Mouse (Mus musculus) naive thymus-derived CD4-positive, alpha-beta T cell, adult 2 months (primary cell): ENCODE results near the gene Il22.
"Not testable (repeated sequence)": the region's sequence is repeated elsewhere in the genome, so short reads cannot be mapped to it uniquely, and the experiment has no call there.

Experiments
- DNase-seq: peaks from one replicate; pipeline ENCODE4 v3.0.0-alpha.2; 2011; ENCODE audit warnings: low read depth

Il22 gene

GRCm38 (mm10) chr10:118204642-118205041 lies at the start of gene Il22:
TSS of gene Il22 (plus strand) at chr10:118204942.
- DNase-seq, result no peak

GRCm38 (mm10) chr10:118155932-118156331 lies 48.8 kb upstream of the Il22 start:
- peak; percentile 64 for DNase-seq

GRCm38 (mm10) chr10:118161131-118161530 lies 43.6 kb upstream of the Il22 start:
- no peak for DNase-seq

GRCm38 (mm10) chr10:118169212-118169611 lies 35.5 kb upstream of the Il22 start:
- no peak for DNase-seq

GRCm38 (mm10) chr10:118172416-118172815 lies 32.3 kb upstream of the Il22 start:
- DNase-seq, result peak; percentile 51

- DNase-seq, result no peak
Observed at GRCm38 (mm10) chr10:118172876-118173275, 31.9 kb upstream of the Il22 start.

GRCm38 (mm10) chr10:118175542-118175941 lies 29.2 kb upstream of the Il22 start:
- DNase-seq, result not testable (repeated sequence)

- DNase-seq, result no peak
Observed at GRCm38 (mm10) chr10:118178735-118179151, 26.0 kb upstream of the Il22 start.

GRCm38 (mm10) chr10:118179265-118179664 lies 25.5 kb upstream of the Il22 start:
- DNase-seq, result no peak

GRCm38 (mm10) chr10:118195150-118195549 lies 9.6 kb upstream of the Il22 start:
- peak; percentile 31 for DNase-seq

- DNase-seq, result not testable (repeated sequence)
Observed at GRCm38 (mm10) chr10:118215719-118216393, 11.1 kb downstream of the Il22 start.

- not testable (repeated sequence) for DNase-seq
Observed at GRCm38 (mm10) chr10:118227629-118228028, 22.9 kb downstream of the Il22 start.

GRCm38 (mm10) chr10:118232607-118233006 lies 27.9 kb downstream of the Il22 start:
- DNase-seq, result not testable (repeated sequence)

GRCm38 (mm10) chr10:118240680-118241079 lies 35.9 kb downstream of the Il22 start, which contains the start of gene Gm32717:
TSS of gene Gm32717 (minus strand) at chr10:118240780.
- not testable (repeated sequence) for DNase-seq

- DNase-seq, result not testable (repeated sequence)
Observed at GRCm38 (mm10) chr10:118249006-118249595, 44.4 kb downstream of the Il22 start.

GRCm38 (mm10) chr10:118250852-118251295 lies 46.1 kb downstream of the Il22 start:
- DNase-seq, result no peak

GRCm38 (mm10) chr10:118258388-118258787 lies 53.6 kb downstream of the Il22 start, which contains the start of gene Gm32802:
TSS of gene Gm32802 (plus strand) at chr10:118258688.
- not testable (repeated sequence) for DNase-seq
